Mouse (Mus musculus): ENCODE measurements around the gene Wif1. TPM values are rescaled to one million over a fixed set of nuclear protein-coding genes. Genes with fewer than 3 reads are reported as not detected.

The Wif1 gene
- polyA plus RNA-seq (2014; fragmentation: Illumina TruSeq; extraction: RNeasy Lipid Tissue Mini Kit (QIAGEN cat#74804); ENCODE audit: low read depth, low replicate concordance): 0.64 TPM

DNA sequence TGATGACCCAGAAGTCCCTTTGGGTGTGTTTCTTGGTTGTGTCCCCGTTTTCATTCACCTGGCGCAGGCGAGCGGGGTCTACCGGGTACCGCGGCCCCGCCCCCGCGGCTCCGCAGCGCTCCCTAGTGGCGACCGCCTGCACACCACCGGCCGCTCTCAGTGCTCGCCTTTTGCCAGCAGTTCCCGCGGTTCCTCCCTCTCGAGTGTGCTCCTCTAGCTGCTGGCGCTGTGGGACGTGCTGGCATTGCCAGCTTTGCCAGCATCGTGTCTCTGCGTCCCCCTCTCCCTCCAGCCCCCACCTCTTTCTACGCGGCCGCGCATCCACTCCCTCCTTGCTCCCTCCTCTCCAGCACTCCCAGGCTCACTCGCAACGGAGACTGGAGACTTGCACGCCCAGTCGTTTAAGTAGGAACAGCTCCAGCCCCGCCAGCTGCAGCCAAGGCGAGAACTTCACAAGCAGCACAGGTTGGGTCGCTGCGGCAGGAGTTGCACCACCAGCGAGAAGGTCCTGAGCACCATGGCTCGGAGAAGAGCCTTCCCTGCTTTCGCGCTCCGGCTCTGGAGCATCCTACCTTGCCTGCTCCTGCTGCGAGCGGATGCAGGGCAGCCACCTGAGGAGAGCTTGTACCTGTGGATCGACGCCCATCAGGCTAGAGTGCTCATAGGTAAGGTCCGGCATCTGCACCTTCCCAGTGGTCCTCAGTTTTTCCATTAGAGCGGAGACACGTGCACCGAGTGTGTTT, at the start of gene Wif1:
TSS of gene Wif1 (plus strand) at position 135 of the 743 bp plus-strand sequence.

Other genes starting within 250 kb of the Wif1 start
- 98.0 TPM for gene Msrb3, start 134.9 kb upstream of the Wif1 start, polyA plus RNA-seq (2014; fragmentation: Illumina TruSeq; extraction: RNeasy Lipid Tissue Mini Kit (QIAGEN cat#74804); ENCODE audit: low read depth, low replicate concordance)
- gene Lemd3, start 54.6 kb upstream of the Wif1 start, polyA plus RNA-seq (2014; fragmentation: Illumina TruSeq; extraction: RNeasy Lipid Tissue Mini Kit (QIAGEN cat#74804); ENCODE audit: low read depth, low replicate concordance): 37.7 TPM

Data from adrenal gland, adult 10 weeks (tissue).